Mouse (Mus musculus): ENCODE results near the gene Thbs1. TPM values are rescaled to one million over a fixed set of nuclear protein-coding genes. Genes with fewer than 3 reads are reported as not detected.

The Thbs1 gene
- total RNA-seq, 2 experiments from 2014 or later: 6.1 to 29.1 TPM

GRCm38 (mm10) chr2:118113808-118114524 lies 2.3 kb downstream of the Thbs1 start:
- no peak for DNase-seq (ENCODE audit: low spot score)

GRCm38 (mm10) chr2:118114671-118115070 lies 3.0 kb downstream of the Thbs1 start:
- DNase-seq (ENCODE audit: low spot score): no peak

- DNase-seq (ENCODE audit: low spot score): no peak
Measured at GRCm38 (mm10) chr2:118115647-118116046, 4.0 kb downstream of the Thbs1 start.

- DNase-seq (ENCODE audit: low spot score): no peak
Measured at GRCm38 (mm10) chr2:118116180-118116579, 4.5 kb downstream of the Thbs1 start.

- no peak for DNase-seq (ENCODE audit: low spot score)
Measured at GRCm38 (mm10) chr2:118116754-118117290, 5.1 kb downstream of the Thbs1 start.

GRCm38 (mm10) chr2:118117401-118117800 lies 5.7 kb downstream of the Thbs1 start:
- no peak for DNase-seq (ENCODE audit: low spot score)

GRCm38 (mm10) chr2:118118045-118118444 lies 6.4 kb downstream of the Thbs1 start:
- DNase-seq (ENCODE audit: low spot score): no peak

- no peak for DNase-seq (ENCODE audit: low spot score)
Measured at GRCm38 (mm10) chr2:118118515-118118914, 6.8 kb downstream of the Thbs1 start.

- DNase-seq (ENCODE audit: low spot score): no peak
Measured at GRCm38 (mm10) chr2:118119684-118120083, 8.0 kb downstream of the Thbs1 start.

GRCm38 (mm10) chr2:118120095-118120494 lies 8.4 kb downstream of the Thbs1 start:
- DNase-seq (ENCODE audit: low spot score): no peak

- no peak for DNase-seq (ENCODE audit: low spot score)
Measured at GRCm38 (mm10) chr2:118120751-118121150, 9.1 kb downstream of the Thbs1 start.

- no peak for DNase-seq (ENCODE audit: low spot score)
Measured at GRCm38 (mm10) chr2:118122291-118122690, 10.6 kb downstream of the Thbs1 start.

- no peak for DNase-seq (ENCODE audit: low spot score)
Measured at GRCm38 (mm10) chr2:118123743-118124142, 12.1 kb downstream of the Thbs1 start.

- DNase-seq (ENCODE audit: low spot score): no peak
Measured at GRCm38 (mm10) chr2:118124437-118124836, 12.8 kb downstream of the Thbs1 start.

GRCm38 (mm10) chr2:118125211-118125939 lies 13.7 kb downstream of the Thbs1 start:
- DNase-seq (ENCODE audit: low spot score): no peak

GRCm38 (mm10) chr2:118125943-118126470 lies 14.3 kb downstream of the Thbs1 start:
- no peak for DNase-seq (ENCODE audit: low spot score)

- DNase-seq (ENCODE audit: low spot score): no peak
Measured at GRCm38 (mm10) chr2:118127516-118128288, 16.0 kb downstream of the Thbs1 start.

GRCm38 (mm10) chr2:118128313-118128712 lies 16.6 kb downstream of the Thbs1 start:
- DNase-seq (ENCODE audit: low spot score): no peak

- DNase-seq (ENCODE audit: low spot score): no peak
Measured at GRCm38 (mm10) chr2:118137071-118137470, 25.4 kb downstream of the Thbs1 start.

GRCm38 (mm10) chr2:118137776-118138175 lies 26.1 kb downstream of the Thbs1 start:
- DNase-seq (ENCODE audit: low spot score): no peak

GRCm38 (mm10) chr2:118139261-118139660 lies 27.6 kb downstream of the Thbs1 start:
- DNase-seq (ENCODE audit: low spot score): no peak

GRCm38 (mm10) chr2:118141651-118142050 lies 30.0 kb downstream of the Thbs1 start:
- DNase-seq (ENCODE audit: low spot score): no peak
